ENCODE assay signal across 8 mouse cellular contexts in the genomic region with DNA sequence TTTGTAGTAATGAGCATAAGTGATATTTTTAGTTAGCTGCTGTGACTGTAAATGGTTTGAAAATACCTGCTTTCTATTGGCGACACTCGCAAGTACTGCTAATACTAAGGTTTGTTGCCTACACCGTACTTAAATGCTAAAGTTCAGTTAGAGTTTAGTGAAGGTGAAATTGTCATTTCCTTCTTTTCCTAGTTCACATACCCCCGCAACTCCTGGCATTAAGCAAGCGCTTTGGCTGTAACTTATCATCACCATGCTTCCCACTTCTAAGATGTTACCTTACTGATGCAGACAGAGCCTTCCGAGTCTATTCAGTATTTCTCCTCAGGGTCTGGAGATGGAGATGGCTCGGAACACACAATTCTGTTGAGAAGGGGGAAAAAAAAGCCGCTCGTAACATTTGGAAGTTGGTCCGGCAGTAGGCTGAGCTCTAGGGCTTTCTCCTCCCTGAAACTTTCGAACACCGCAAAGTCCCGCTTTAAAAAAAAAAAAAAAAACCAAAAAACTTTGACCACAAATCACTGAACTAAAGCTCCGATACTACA. TPM values are rescaled to one million over a fixed set of nuclear protein-coding genes. Genes with fewer than 3 reads are reported as not detected.
DNase-seq lines count a peak whose midpoint lies in the region; ATAC-seq lines count a peak whose summit lies in the region.

No protein-coding gene starts in this region.

- peak; percentile 5 for DNase-seq in kidney, adult 18-20 months
- DNase-seq in kidney, adult 9 months = no peak
- peak; percentile 34 for DNase-seq in embryo, embryonic 10.5 days (ENCODE audit: low spot score)
- DNase-seq in testis, postnatal 14 days (ENCODE audit: low spot score) = no peak
- DNase-seq in layer of hippocampus, adult 9-11 months = no peak
- DNase-seq in cerebellum, postnatal 4 days (ENCODE audit: low spot score in 2 of 2) = no peak

- no peak overlapping the region for H3K9ac ChIP-seq in hindbrain, embryonic 16.5 days (ENCODE audit: low read depth, low read length)
- H3K9ac ChIP-seq in midbrain, embryonic 15.5 days = no peak overlapping the region

- no peak for ATAC-seq in hindbrain, embryonic 16.5 days
- no peak for ATAC-seq in midbrain, embryonic 15.5 days (replicated peaks)

- H3K4me2 ChIP-seq in hindbrain, embryonic 16.5 days (ENCODE audit: low read length) = peak overlapping the region; percentile 48
- H3K4me2 ChIP-seq in midbrain, embryonic 15.5 days = peak overlapping the region; percentile 44; the same call in 1 of the 2 replicates

- H3K27me3 ChIP-seq in hindbrain, embryonic 16.5 days (replicated peaks; ENCODE audit: control insufficient read depth, insufficient read depth, low read length) = peaks cover 22% of the 10 kb centered on the region
- peaks cover 62% of the 10 kb centered on the region for H3K27me3 ChIP-seq in midbrain, embryonic 15.5 days (replicated peaks)

- H3K4me3 ChIP-seq in hindbrain, embryonic 16.5 days (ENCODE audit: low read length) = peak overlapping the region; percentile 61; the same call in 1 of the 2 replicates
- peak overlapping the region; percentile 57 for H3K4me3 ChIP-seq in midbrain, embryonic 15.5 days

- WGBS in hindbrain, embryonic 16.5 days = 33% methylated on average over 14 of the region's 14 CpGs
- WGBS in midbrain, embryonic 15.5 days = 31% methylated on average over 14 of the region's 14 CpGs

- no peaks in the 10 kb centered on the region for H3K36me3 ChIP-seq in hindbrain, embryonic 16.5 days (ENCODE audit: control insufficient read depth, insufficient read depth, low read length)
- H3K36me3 ChIP-seq in midbrain, embryonic 15.5 days (replicated peaks) = no peaks in the 10 kb centered on the region

- no peak overlapping the region for H3K27ac ChIP-seq in hindbrain, embryonic 16.5 days (ENCODE audit: low read depth, low read length)
- H3K27ac ChIP-seq in midbrain, embryonic 15.5 days = no peak overlapping the region

- no peaks in the 10 kb centered on the region for H3K9me3 ChIP-seq in hindbrain, embryonic 16.5 days (ENCODE audit: control insufficient read depth, low read length)
- no peaks in the 10 kb centered on the region for H3K9me3 ChIP-seq in midbrain, embryonic 15.5 days

- peaks cover 6% of the 10 kb centered on the region; the same call in 1 of the 2 replicates for H3K4me1 ChIP-seq in hindbrain, embryonic 16.5 days (ENCODE audit: control insufficient read depth, insufficient read depth, low read depth, low read length)
- H3K4me1 ChIP-seq in midbrain, embryonic 15.5 days = peaks cover 7% of the 10 kb centered on the region; the same call in 1 of the 2 replicates

RNA-seq across cellular contexts. Expression of a gene that starts 1.1 kb away (rescaled TPM):
- 0.13 and 0.14 TPM in 2 replicates for polyA plus RNA-seq in hindbrain, embryonic 16.5 days (2015; fragmentation: Nextera tagmentation; extraction: Ambion mirVana)
- polyA plus RNA-seq in midbrain, embryonic 15.5 days (2015; fragmentation: Nextera tagmentation; extraction: Ambion mirVana) = 0.20 and 0.31 TPM in 2 replicates

RNA-seq across cellular contexts. Expression of a gene that starts 1.5 kb away (rescaled TPM):
- polyA plus RNA-seq in hindbrain, embryonic 16.5 days (2015; fragmentation: Nextera tagmentation; extraction: Ambion mirVana) = 130 and 131 TPM in 2 replicates
- 114 and 119 TPM in 2 replicates for polyA plus RNA-seq in midbrain, embryonic 15.5 days (2015; fragmentation: Nextera tagmentation; extraction: Ambion mirVana)

Comparison
In these comparisons a context has a peak if more than half of its experiments do, and no peak if none do; other contexts are left out.
1. DNase-seq: peak in kidney, adult 18-20 months (single experiment) and embryo, embryonic 10.5 days (single experiment); none in kidney, adult 9 months (single experiment), testis, postnatal 14 days (single experiment), layer of hippocampus, adult 9-11 months (single experiment) and cerebellum, postnatal 4 days (0 of 2).